Mouse (Mus musculus) lung, embryonic 15.5 days (tissue): ENCODE measurements around the gene Irx3. TPM values are rescaled to one million over a fixed set of nuclear protein-coding genes. Genes with fewer than 3 reads are reported as not detected.

Experiments used
- ATAC-seq: fragments of 200-750 bp; cut with Nextera tagmentation; 2 replicates; pipeline ENCODE4 v1.8.0; 2017; ENCODE audit warnings: moderate number of reproducible peaks, borderline replicate concordance; ENCODE audit not compliant: low FRiP score, low TSS enrichment; ENCODE audit errors: extremely low read depth
- H3K27ac ChIP-seq: fragments of 300-500 bp; sonication (generic); 2 replicates; pipeline ENCODE4 v1.5.1; 2015; ENCODE audit warnings: moderate library complexity, mild to moderate bottlenecking, inconsistent platforms
- H3K27me3 ChIP-seq: fragments of 300-500 bp; sonication (generic); 2 replicates; pipeline ENCODE4 v1.6.1; 2015; ENCODE audit warnings: inconsistent platforms
- H3K36me3 ChIP-seq: fragments of 300-500 bp; sonication (generic); 2 replicates; pipeline ENCODE4 v1.6.1; 2015; ENCODE audit warnings: inconsistent platforms
- H3K4me1 ChIP-seq: fragments of 300-500 bp; sonication (generic); 2 replicates; pipeline ENCODE4 v1.6.1; 2015; ENCODE audit warnings: inconsistent platforms
- H3K4me2 ChIP-seq: fragments of 300-500 bp; sonication (generic); 2 replicates; pipeline ENCODE4 v1.6.1; 2015; ENCODE audit warnings: inconsistent platforms, mild to moderate bottlenecking, moderate library complexity
- H3K4me3 ChIP-seq: fragments of 300-500 bp; sonication (generic); 2 replicates; pipeline ENCODE4 v1.5.1; 2015; ENCODE audit warnings: mild to moderate bottlenecking, inconsistent platforms
- H3K9ac ChIP-seq: fragments of 300-500 bp; sonication (generic); 2 replicates; pipeline ENCODE4 v1.6.1; 2015; ENCODE audit warnings: inconsistent platforms
- H3K9me3 ChIP-seq: fragments of 300-500 bp; sonication (generic); 2 replicates; pipeline ENCODE4 v1.6.1; 2016; ENCODE audit warnings: inconsistent platforms
- WGBS: fragments of 180-500 bp; shearing (Covaris S2); methylation state at CpG from one replicate; pipeline ENCODE4 v1.1.7; 2015; 5-methylcytosine and 5-hydroxymethylcytosine counted together
- polyA plus RNA-seq: library from polyadenylated mRNA; unstranded; fragments of >200 nt; fragmentation: Nextera tagmentation; extraction: Ambion mirVana; gene quantifications from 2 replicates; pipeline ENCODE4 v1.2.1, GENCODE M21; 2015

Irx3 gene
- 32.6 and 33.9 TPM in 2 replicates for polyA plus RNA-seq

DNA sequence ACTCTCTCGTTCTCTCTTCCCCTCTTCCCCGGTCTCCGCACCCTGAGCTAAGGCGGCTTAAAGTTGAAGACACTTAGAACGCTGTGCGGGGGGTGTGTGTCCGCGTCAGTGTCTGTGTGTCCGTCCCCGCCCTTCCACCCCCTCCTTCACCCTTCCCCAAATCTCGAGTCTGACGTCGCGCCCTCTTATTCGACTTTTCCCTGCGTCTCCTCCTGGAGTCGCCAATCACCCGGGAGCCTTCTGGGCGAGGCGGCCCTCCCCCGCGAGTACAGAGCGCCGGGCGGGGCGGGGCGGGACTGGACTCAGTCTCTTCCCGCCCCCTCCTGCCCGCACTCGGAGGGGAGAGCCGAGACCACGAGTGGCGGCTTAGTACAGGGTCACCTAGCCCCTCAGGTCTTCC lies at the start of gene Irx3:
Irx3 (minus strand) TSS at position 229 of the 400 bp plus-strand sequence.
- peak within 1 kb of the TSS; percentile 99 for H3K27ac ChIP-seq
- H3K36me3 ChIP-seq, result no peaks in the 10 kb centered on the region
- H3K9me3 ChIP-seq, result no peaks in the 10 kb centered on the region
- H3K4me2 ChIP-seq, result peak within 1 kb of the TSS; percentile 96
- peak within 1 kb of the TSS; percentile 89 for H3K9ac ChIP-seq
- ATAC-seq, result peak; percentile 82
- WGBS, result 0% methylated on average over 30 of the region's 33 CpGs
- H3K4me3 ChIP-seq, result peak within 1 kb of the TSS; percentile 72
- peaks cover 45% of the 10 kb centered on the region for H3K4me1 ChIP-seq
- peaks cover 99% of the 10 kb centered on the region for H3K27me3 ChIP-seq

DNA sequence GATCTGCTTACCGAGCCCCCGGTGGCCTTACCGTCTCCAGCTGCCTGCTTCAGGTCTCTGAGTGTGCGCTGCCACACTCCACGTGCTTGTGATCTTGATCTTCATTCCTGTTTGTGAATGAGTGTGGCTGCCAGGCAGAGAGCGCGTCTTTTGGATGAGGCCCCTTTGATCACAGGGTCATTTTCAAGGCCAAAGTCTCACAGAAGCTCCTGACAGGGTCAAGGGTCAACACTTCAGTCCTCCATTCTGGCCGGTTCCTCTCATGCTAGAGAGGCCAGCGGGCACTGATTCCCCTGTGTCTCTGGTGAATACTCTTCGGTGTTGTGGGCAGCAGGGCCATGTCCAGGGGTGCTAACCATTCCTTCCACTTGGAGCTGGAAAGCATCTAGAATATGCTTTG lies 49.5 kb upstream of the Irx3 start:
- Histone ChIP-seq H3K27ac (no peak overlapping the region), H3K4me2 (no peak overlapping the region), H3K27me3 (no peaks in the 10 kb centered on the region), H3K36me3 (no peaks in the 10 kb centered on the region), H3K4me1 (no peaks in the 10 kb centered on the region), H3K9ac (no peak overlapping the region), H3K4me3 (no peak overlapping the region), H3K9me3 (no peaks in the 10 kb centered on the region)
- 57% methylated on average over 10 of the region's 10 CpGs for WGBS
- ATAC-seq, result no peak

DNA sequence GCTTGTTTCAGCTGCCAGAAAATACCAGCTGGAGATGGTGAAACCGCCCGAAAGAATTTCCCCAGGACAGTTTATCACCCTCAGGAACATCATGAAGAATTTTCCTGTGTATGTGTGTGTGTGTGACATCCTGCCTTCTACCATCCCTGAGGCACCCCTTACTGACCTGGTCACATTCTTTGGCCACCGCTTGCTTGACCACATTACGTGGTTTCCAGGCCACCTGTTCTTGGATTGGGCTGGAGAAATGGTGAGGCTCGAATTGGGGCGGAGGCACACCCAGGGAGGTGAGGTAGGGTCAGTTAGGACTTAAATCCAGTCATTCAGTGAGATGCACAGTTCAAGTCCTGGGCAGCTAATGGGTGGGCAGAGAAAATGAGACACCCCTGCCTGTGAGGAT lies 48.1 kb upstream of the Irx3 start:
- Histone ChIP-seq H3K4me1 (no peaks in the 10 kb centered on the region), H3K27ac (no peak overlapping the region), H3K9ac (no peak overlapping the region), H3K9me3 (no peaks in the 10 kb centered on the region), H3K36me3 (no peaks in the 10 kb centered on the region), H3K27me3 (no peaks in the 10 kb centered on the region), H3K4me3 (no peak overlapping the region), H3K4me2 (no peak overlapping the region)
- ATAC-seq, result no peak
- WGBS, result 81% methylated on average over 6 of the region's 6 CpGs

DNA sequence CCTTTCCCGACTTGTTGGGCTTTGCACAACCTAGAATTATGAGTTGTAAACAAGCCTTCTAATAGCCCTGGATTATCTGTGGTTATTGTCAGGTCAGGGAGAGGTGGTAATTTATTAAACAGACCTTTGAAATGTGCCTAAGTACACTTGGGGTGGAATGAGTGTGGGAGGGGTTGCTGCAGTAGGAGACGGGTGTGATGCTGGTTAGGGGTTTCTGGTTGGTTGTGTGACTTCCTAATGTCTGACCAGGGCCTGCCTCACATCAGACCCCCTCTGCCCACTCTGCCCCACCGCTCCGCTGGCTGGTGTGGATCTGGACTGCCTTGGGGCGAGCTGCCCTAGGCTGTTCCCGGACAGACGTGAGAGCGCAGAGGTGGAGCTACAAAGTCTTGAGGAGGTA lies 47.7 kb upstream of the Irx3 start:
- Histone ChIP-seq H3K27ac (no peak overlapping the region), H3K9me3 (no peaks in the 10 kb centered on the region), H3K4me2 (no peak overlapping the region), H3K4me1 (no peaks in the 10 kb centered on the region), H3K4me3 (no peak overlapping the region), H3K27me3 (no peaks in the 10 kb centered on the region), H3K9ac (no peak overlapping the region), H3K36me3 (no peaks in the 10 kb centered on the region)
- no peak for ATAC-seq
- WGBS, result 74% methylated on average over 8 of the region's 8 CpGs

DNA sequence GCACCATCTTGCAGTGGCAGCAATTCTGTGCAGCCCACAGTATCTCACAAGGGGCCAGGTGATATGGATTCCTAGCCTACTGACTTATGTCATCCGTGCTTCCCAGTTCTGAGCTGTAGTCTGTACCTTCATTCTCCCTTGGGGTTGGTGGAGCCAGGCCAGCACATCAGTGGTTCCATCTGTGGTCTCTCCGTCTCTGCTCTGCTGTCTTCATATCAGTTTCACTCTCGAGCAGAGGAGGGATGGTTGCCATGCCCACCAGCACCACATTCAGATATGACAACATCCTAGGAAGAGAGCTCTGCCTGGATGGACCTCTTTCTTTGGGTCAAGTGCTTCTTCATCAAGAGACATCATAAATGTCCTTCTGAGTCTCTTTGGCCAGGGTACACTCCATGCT lies 43.8 kb upstream of the Irx3 start:
- H3K27ac ChIP-seq, result no peak overlapping the region
- H3K9ac ChIP-seq, result no peak overlapping the region
- WGBS, result 60% methylated on average over 3 of the region's 3 CpGs
- no peak overlapping the region for H3K4me2 ChIP-seq
- no peaks in the 10 kb centered on the region for H3K36me3 ChIP-seq
- no peak for ATAC-seq
- no peaks in the 10 kb centered on the region for H3K9me3 ChIP-seq
- H3K4me3 ChIP-seq, result no peak overlapping the region
- no peaks in the 10 kb centered on the region for H3K4me1 ChIP-seq
- no peaks in the 10 kb centered on the region for H3K27me3 ChIP-seq

DNA sequence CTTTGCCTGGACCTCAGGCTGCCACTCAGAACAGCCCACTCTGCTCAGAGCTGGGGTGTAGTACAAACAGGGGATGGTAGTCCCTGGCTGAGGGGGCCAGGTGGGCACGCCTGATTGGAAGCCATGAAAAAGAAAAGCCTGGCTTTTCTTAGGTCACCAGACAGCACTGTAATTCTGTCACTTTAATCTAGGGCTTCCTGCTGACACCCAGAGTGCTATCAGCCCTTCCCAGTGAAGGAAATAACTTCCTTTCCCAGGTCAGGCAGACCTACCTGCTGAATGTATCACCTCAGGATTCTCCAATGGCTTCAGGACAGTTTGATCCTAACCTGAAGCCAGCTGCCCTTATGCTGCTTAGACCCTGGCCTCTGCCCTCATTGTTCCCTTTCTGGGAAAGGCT lies 35.3 kb upstream of the Irx3 start:
- H3K4me3 ChIP-seq, result no peak overlapping the region
- no peak overlapping the region for H3K4me2 ChIP-seq
- 18% methylated on average over 1 of the region's 1 CpGs for WGBS
- no peak for ATAC-seq
- no peaks in the 10 kb centered on the region for H3K9me3 ChIP-seq
- H3K27ac ChIP-seq, result no peak overlapping the region
- H3K9ac ChIP-seq, result no peak overlapping the region
- H3K27me3 ChIP-seq, result peaks cover 30% of the 10 kb centered on the region; the same call in 1 of the 2 replicates
- H3K36me3 ChIP-seq, result no peaks in the 10 kb centered on the region
- H3K4me1 ChIP-seq, result no peaks in the 10 kb centered on the region

DNA sequence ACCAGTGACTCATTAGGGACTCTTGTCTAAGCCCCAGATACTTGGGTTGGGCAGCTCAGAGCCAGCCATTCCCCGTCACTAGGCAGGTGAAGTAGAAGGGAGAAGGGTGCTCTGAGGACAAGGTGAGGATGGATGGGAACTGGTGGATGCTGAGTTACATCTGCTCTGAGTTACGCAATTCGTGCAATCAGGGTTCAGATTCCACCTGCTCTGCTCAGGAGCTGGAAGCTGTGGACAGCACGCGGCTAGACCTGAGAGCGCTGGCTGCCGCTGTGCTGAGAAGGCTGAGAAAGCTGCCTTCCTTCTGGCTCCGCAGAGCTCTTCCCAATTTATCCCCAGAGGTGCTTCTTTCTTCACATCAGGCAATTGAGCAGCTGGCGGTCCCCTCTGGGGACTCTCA lies 34.8 kb upstream of the Irx3 start:
- 60% methylated on average over 9 of the region's 9 CpGs for WGBS
- no peak overlapping the region for H3K27ac ChIP-seq
- H3K4me3 ChIP-seq, result no peak overlapping the region
- H3K4me1 ChIP-seq, result no peaks in the 10 kb centered on the region
- peaks cover 31% of the 10 kb centered on the region; the same call in 1 of the 2 replicates for H3K27me3 ChIP-seq
- no peak for ATAC-seq
- no peaks in the 10 kb centered on the region for H3K9me3 ChIP-seq
- H3K9ac ChIP-seq, result no peak overlapping the region
- no peak overlapping the region for H3K4me2 ChIP-seq
- no peaks in the 10 kb centered on the region for H3K36me3 ChIP-seq

DNA sequence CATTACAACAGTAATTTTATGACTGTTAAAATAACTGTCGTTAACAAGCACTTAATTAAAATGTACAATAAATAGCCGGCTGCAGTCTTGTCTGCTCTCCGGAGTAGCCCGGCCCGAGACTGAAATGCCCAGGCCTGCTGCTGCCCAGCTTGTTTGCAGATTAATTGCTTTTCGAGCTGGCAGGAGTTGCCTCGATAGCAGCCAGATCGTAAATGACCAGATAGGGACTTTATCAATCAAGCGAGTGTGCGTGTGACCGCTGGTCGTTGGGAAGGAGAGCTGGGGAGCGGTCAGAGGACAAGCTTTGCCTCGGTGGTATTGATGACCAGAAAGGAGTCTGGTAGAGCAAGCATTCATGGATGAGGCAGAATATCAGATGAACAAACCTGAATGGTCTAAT lies 25.8 kb upstream of the Irx3 start:
- Histone ChIP-seq H3K27ac (no peak overlapping the region), H3K9ac (no peak overlapping the region), H3K9me3 (no peaks in the 10 kb centered on the region), H3K27me3 (peaks cover 25% of the 10 kb centered on the region; the same call in 1 of the 2 replicates), H3K4me3 (no peak overlapping the region), H3K4me1 (peaks cover 12% of the 10 kb centered on the region), H3K36me3 (no peaks in the 10 kb centered on the region), H3K4me2 (no peak overlapping the region)
- no peak for ATAC-seq
- 47% methylated on average over 14 of the region's 14 CpGs for WGBS

DNA sequence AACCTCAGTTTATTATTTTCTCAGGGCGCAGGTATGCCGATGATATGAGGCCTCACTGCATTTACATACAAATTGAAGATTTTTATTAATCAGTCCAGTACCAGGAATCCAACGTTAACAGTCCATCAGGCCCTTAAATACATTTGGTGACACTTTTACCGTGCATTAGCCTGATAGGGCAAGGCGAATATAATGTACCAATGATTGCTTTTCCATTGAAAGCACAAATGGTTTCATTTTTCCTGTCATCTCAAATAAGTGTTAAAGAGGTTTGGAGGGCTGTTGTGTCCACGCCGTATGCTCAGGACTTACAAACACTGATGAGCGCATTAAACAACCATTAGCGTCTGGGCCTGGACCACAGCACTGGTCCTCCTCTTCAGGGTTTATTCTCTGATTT lies 25.3 kb upstream of the Irx3 start:
- 75% methylated on average over 9 of the region's 9 CpGs for WGBS
- H3K27me3 ChIP-seq, result peaks cover 25% of the 10 kb centered on the region; the same call in 1 of the 2 replicates
- H3K9ac ChIP-seq, result no peak overlapping the region
- no peaks in the 10 kb centered on the region for H3K9me3 ChIP-seq
- H3K4me2 ChIP-seq, result no peak overlapping the region
- no peak overlapping the region for H3K4me3 ChIP-seq
- H3K4me1 ChIP-seq, result peaks cover 12% of the 10 kb centered on the region
- no peak for ATAC-seq
- no peak overlapping the region for H3K27ac ChIP-seq
- H3K36me3 ChIP-seq, result no peaks in the 10 kb centered on the region

DNA sequence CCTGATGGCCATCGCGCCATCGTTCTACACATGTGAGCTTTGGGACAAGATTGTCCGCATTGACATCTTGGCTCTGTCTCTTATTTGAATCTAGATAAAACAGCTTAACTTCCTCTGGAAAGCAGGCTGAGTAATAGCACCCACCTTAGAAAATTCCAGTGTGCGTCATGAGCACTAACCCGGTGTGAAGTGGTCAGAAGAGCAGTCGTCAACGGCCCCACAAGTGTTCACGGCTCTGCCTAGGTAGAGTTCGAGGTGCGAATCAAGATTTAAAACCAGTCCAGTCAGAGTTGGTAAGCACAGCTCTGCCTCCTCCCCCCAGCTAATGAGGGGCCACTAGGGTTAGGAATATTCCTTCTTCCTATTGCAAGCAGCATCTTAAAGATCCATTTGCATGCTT lies 21.5 kb upstream of the Irx3 start:
- 60% methylated on average over 11 of the region's 11 CpGs for WGBS
- no peak overlapping the region for H3K4me2 ChIP-seq
- H3K4me3 ChIP-seq, result no peak overlapping the region
- ATAC-seq, result no peak
- H3K27me3 ChIP-seq, result peaks cover 22% of the 10 kb centered on the region; the same call in 1 of the 2 replicates
- peak overlapping the region; percentile 49; the same call in 1 of the 2 replicates for H3K27ac ChIP-seq
- no peak overlapping the region for H3K9ac ChIP-seq
- H3K4me1 ChIP-seq, result peaks cover 32% of the 10 kb centered on the region
- H3K36me3 ChIP-seq, result no peaks in the 10 kb centered on the region
- no peaks in the 10 kb centered on the region for H3K9me3 ChIP-seq

DNA sequence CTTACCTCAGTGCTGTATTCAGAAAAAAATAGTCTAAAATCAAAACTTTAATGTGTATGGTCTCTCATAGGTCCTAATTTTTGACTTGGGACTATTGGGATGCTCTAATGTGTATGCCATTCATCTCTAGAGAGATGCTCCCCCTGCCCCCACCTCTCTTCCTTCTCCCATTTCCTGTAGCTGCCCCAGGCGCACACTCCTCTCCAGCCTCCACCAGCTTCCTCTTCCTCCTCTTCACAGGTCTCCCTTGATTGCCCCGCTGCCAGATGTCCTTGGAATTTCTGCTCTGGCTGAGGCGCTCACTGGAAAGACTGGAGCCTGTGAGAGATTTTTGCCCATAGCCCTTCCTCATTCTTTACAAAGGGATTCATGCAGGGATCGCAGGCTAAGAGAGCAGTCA lies 20.9 kb upstream of the Irx3 start:
- 50% methylated on average over 4 of the region's 4 CpGs for WGBS
- no peak for ATAC-seq

DNA sequence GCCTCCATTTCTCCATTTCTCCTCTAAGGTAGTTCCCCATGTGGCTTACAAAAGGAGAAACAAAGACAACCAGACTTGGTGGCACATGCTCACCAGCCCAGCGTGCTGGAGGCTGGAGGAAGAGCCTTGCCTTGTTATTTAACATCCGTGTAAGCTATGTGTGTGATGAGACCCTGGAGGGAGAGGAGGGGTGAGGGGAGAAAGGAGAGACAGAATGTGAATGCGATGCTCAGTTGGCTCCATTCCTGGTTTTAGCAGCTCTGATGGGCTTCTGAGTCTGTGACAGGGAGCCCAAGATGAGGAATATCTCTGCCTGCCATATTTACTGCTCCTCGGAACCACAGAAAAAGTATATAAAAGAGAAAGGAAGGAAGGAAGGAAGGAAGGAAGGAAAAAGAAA lies 20.1 kb upstream of the Irx3 start:
- Histone ChIP-seq H3K27me3 (peaks cover 21% of the 10 kb centered on the region; the same call in 1 of the 2 replicates), H3K4me3 (no peak overlapping the region), H3K9me3 (no peaks in the 10 kb centered on the region), H3K9ac (no peak overlapping the region), H3K36me3 (no peaks in the 10 kb centered on the region), H3K4me2 (no peak overlapping the region), H3K27ac (no peak overlapping the region), H3K4me1 (peaks cover 37% of the 10 kb centered on the region)
- no peak for ATAC-seq
- 22% methylated on average over 4 of the region's 4 CpGs for WGBS

More for the DNA sequence above, 20.9 kb upstream of the Irx3 start:
- H3K36me3 ChIP-seq, result no peaks in the 10 kb centered on the region
- H3K27me3 ChIP-seq, result peaks cover 22% of the 10 kb centered on the region; the same call in 1 of the 2 replicates
- H3K4me2 ChIP-seq, result no peak overlapping the region
- no peaks in the 10 kb centered on the region for H3K9me3 ChIP-seq
- H3K4me3 ChIP-seq, result no peak overlapping the region
- peak overlapping the region; percentile 49; the same call in 1 of the 2 replicates for H3K27ac ChIP-seq
- no peak overlapping the region for H3K9ac ChIP-seq
- peaks cover 37% of the 10 kb centered on the region for H3K4me1 ChIP-seq

DNA sequence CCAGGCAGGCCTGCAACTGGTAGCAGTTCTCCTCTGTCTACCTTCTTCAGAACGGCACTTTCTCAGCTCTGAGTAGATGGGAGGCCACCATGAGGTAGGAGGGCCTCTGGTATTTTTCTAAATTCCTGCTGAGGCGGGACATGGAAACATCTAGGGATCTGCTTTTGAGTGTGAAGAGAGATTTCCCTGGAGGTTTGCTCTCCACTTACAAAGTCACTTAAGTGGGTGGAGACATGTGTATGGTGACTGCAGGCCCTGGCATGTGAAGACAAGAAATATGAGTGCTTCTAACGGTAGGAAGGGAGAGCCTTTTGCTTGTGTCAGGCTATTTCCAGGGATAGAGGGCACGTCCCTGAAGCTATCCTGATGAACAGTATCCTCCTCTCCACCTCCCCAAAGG lies 17.9 kb upstream of the Irx3 start:
- Histone ChIP-seq H3K36me3 (no peaks in the 10 kb centered on the region), H3K9ac (no peak overlapping the region), H3K4me1 (peaks cover 37% of the 10 kb centered on the region), H3K4me2 (no peak overlapping the region), H3K27me3 (0 out of 2 replicates have a peak, but pooled peaks cover 6% of the 10 kb centered on the region), H3K27ac (no peak overlapping the region), H3K9me3 (no peaks in the 10 kb centered on the region), H3K4me3 (no peak overlapping the region)
- WGBS, result 42% methylated on average over 4 of the region's 4 CpGs
- ATAC-seq, result no peak
